Mouse (Mus musculus) G1E (cell line): ENCODE results near the gene Map2k4.

ENCODE experiments used
- CTCF ChIP-seq: IDR thresholded peaks from 2 replicates; pipeline ENCODE4 v1.5.1; 2012; ENCODE audit warnings: low read depth, low read length, inconsistent platforms, mixed read lengths
- GATA1 ChIP-seq: IDR thresholded peaks from 2 replicates; pipeline ENCODE4 v1.6.1; 2012; ENCODE audit warnings: borderline replicate concordance, low read length, inconsistent platforms, mixed read lengths
- TAL1 ChIP-seq: conservative IDR thresholded peaks from 2 replicates; pipeline ENCODE4 v1.6.1; 2012; ENCODE audit warnings: low read depth, low read length, inconsistent platforms, mixed read lengths

DNA sequence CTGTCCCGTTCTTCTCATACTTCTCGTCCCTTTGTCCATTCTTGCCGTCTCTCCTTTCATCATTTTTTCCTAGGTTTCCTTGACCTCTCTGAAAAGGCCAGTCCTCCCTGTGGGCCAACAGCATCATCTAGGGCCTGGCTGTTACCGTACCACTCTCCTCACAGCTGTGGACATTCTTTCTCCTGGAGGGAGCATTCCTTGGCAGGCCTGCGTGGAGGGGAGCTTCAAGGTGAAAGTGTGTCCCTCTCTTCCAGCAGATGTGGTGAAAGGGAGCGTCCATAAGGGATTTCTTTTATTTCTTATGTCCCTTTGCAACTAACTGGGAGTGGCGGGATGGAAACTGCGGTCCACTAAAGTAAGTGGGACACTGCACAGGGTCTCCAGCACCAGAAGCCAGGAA is 134.2 kb downstream of the Map2k4 start:
- no peak for TF ChIP-seq GATA1
- TF ChIP-seq CTCF = no peak
- TF ChIP-seq TAL1 = no peak
